Mouse (Mus musculus) heart, adult 2 months (tissue): ENCODE measurements at regions not wholly inside any gene's neighbourhood (a gene's known extent, or its start where the extent isn't known, plus 50 kb on each side); places are given as distances from the start of the nearest gene placed in this dataset.

Experiments
- CTCF ChIP-seq: fragments of 200-600 bp; IDR thresholded peaks from 2 replicates; pipeline ENCODE4 v1.8.1; 2022; ENCODE audit warnings: antibody characterized with exemption, mild to moderate bottlenecking, moderate library complexity
- EP300 ChIP-seq: fragments of 200-500 bp; IDR thresholded peaks from 2 replicates; pipeline ENCODE4 v1.6.1; 2011; ENCODE audit warnings: low read depth, low read length, control low read depth; ENCODE audit not compliant: insufficient read depth
- POLR2A ChIP-seq: fragments of 200-500 bp; IDR thresholded peaks from 2 replicates; pipeline ENCODE4 v1.6.1; 2011; ENCODE audit warnings: mild to moderate bottlenecking, low read depth, low read length, control low read depth; ENCODE audit not compliant: insufficient read depth

GRCm38 (mm10) chr2:133467170-133468168 lies 84.5 kb upstream of the Bmp2 start:
- no peak for TF ChIP-seq POLR2A
- no peak for TF ChIP-seq CTCF
- no peak for TF ChIP-seq EP300
